Mouse (Mus musculus): ENCODE data around the gene Olfr699. TPM values are rescaled to one million over a fixed set of nuclear protein-coding genes. Genes with fewer than 3 reads are reported as not detected.
A peak's percentile ranks its signal among the peaks of the same experiment; 100 is the strongest.

Gene Olfr699
- polyA plus RNA-seq (2015; fragmentation: Nextera tagmentation; extraction: Ambion mirVana) = not detected in 2 replicates

DNA sequence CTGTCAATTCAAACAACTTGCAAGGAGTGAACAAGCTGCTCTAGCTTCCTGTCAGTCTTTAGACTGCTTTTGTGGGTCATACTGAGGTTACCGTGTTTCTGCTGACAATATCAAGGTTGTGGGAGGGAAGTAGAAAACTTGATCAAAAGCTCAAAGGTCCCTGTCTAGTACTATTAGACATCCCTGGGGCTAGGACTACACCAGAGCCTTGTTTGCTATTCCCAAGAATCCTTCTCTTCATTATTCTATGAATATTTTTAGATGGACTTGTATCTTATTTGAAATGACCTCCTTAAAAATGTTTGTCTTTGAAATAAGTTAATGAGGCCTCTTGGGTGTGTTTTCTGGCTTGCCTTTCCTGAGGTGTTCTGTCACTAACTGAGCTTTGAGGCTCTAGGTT, at the start of gene Olfr699:
Gene Olfr699 (minus strand): TSS at position 101 of the 400 bp plus-strand sequence.
- Histone ChIP-seq H3K27me3 (ENCODE audit: control insufficient read depth, insufficient read depth, low read length) (no peaks in the 10 kb centered on the region), H3K4me1 (replicated peaks; ENCODE audit: control insufficient read depth, insufficient read depth) (no peaks in the 10 kb centered on the region), H3K9me3 (ENCODE audit: control insufficient read depth, low read length) (no peaks in the 10 kb centered on the region), H3K4me3 (ENCODE audit: low read depth, low read length) (no peak within 1 kb of the TSS), H3K9ac (ENCODE audit: low read length) (no peak within 1 kb of the TSS), H3K36me3 (ENCODE audit: control insufficient read depth, insufficient read depth, low read length) (no peaks in the 10 kb centered on the region), H3K4me2 (replicated peaks; ENCODE audit: low read depth) (no peak within 1 kb of the TSS), H3K27ac (replicated peaks) (no peak within 1 kb of the TSS)
- 78% methylated on average over 1 of the region's 1 CpGs for WGBS
- TF ChIP-seq EP300 (optimal IDR thresholded peaks at IDR 0.05) (no peak), CTCF (IDR thresholded peaks at IDR 0.05; ENCODE audit: low read depth) (no peak)
- ATAC-seq (ENCODE audit: low FRiP score, low TSS enrichment) = no peak
- DNase-seq (ENCODE audit: low spot score) = no peak

DNA sequence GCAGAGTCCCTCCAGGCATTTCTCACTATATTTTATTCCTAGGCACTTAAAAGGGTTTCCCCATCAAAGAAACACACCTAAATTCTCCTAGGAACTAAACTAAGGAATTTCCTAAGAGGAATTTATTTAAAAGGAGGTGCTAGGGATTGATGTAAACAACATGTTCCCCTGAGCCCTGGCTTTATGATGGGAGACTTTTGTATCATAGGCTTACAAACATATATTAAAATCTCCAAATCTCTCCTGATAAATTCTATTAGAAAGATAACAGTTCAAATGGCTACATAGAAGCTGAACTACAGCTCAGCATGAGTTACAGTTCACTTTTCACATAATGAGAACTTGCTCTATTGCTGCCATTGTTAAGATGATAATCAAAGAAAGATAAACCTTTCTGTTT, 40.8 kb upstream of the Olfr699 start, which contains the start of gene Olfr702:
Gene Olfr702 (minus strand): TSS at position 101 of the 400 bp plus-strand sequence.
- H3K27me3 ChIP-seq (ENCODE audit: control insufficient read depth, insufficient read depth, low read length) = no peaks in the 10 kb centered on the region
- no peak for ATAC-seq (ENCODE audit: low FRiP score, low TSS enrichment)
- H3K4me3 ChIP-seq (ENCODE audit: low read depth, low read length) = no peak within 1 kb of the TSS
- DNase-seq (ENCODE audit: low spot score) = no peak
- no peaks in the 10 kb centered on the region for H3K9me3 ChIP-seq (ENCODE audit: control insufficient read depth, low read length)
- H3K36me3 ChIP-seq (ENCODE audit: control insufficient read depth, insufficient read depth, low read length) = no peaks in the 10 kb centered on the region
- no peak within 1 kb of the TSS for H3K4me2 ChIP-seq (replicated peaks; ENCODE audit: low read depth)
- TF ChIP-seq EP300 (optimal IDR thresholded peaks at IDR 0.05) (no peak), CTCF (IDR thresholded peaks at IDR 0.05; ENCODE audit: low read depth) (no peak)
- H3K9ac ChIP-seq (ENCODE audit: low read length) = no peak within 1 kb of the TSS
- no peak within 1 kb of the TSS for H3K27ac ChIP-seq (replicated peaks)
- no peaks in the 10 kb centered on the region for H3K4me1 ChIP-seq (replicated peaks; ENCODE audit: control insufficient read depth, insufficient read depth)

DNA sequence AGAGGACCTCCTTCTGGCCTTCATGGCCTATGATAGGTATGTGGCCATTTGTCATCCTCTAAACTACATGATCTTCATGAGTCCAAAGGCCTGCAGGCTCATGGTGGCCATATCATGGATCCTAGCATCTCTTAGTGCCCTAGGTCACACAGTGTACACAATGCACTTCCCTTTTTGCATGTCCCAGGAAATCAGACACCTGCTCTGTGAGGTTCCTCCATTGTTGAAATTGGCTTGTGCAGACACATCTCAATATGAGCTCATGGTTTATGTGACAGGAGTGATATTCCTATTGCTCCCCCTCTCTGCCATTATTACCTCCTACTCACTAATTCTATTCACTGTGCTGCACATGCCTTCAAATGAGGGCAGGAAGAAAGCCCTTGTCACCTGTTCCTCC, 25.4 kb upstream of the Olfr699 start:
- H3K4me2 ChIP-seq (replicated peaks; ENCODE audit: low read depth) = no peak overlapping the region
- H3K9me3 ChIP-seq (ENCODE audit: control insufficient read depth, low read length) = no peaks in the 10 kb centered on the region
- H3K4me3 ChIP-seq (ENCODE audit: low read depth, low read length) = no peak overlapping the region
- no peaks in the 10 kb centered on the region for H3K36me3 ChIP-seq (ENCODE audit: control insufficient read depth, insufficient read depth, low read length)
- TF ChIP-seq CTCF (IDR thresholded peaks at IDR 0.05; ENCODE audit: low read depth) (no peak), EP300 (optimal IDR thresholded peaks at IDR 0.05) (no peak)
- no peak overlapping the region for H3K27ac ChIP-seq (replicated peaks)
- H3K27me3 ChIP-seq (ENCODE audit: control insufficient read depth, insufficient read depth, low read length) = no peaks in the 10 kb centered on the region
- ATAC-seq (ENCODE audit: low FRiP score, low TSS enrichment) = no peak
- no peaks in the 10 kb centered on the region for H3K4me1 ChIP-seq (replicated peaks; ENCODE audit: control insufficient read depth, insufficient read depth)
- DNase-seq (ENCODE audit: low spot score) = no peak
- H3K9ac ChIP-seq (ENCODE audit: low read length) = no peak overlapping the region

DNA sequence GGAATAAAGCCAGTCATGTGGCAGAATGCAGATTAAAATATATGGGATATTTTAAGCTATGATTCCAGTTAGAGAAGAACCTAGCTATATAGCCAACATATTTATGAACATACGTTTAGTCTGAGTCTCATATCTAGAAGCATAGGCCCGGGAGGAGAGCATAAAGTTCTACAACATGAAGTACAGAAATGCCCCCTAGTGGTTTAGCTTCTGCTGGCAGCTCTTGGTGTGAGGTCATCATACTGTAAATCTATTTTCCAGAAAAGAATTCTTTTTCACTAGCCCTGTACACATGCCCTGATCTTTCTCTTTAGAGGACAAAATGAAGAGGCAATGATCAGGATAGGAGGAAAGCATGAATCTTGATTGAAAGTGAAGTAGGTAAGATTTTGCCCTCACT, 22.8 kb upstream of the Olfr699 start:
- no peak overlapping the region for H3K27ac ChIP-seq (replicated peaks)
- H3K4me2 ChIP-seq (replicated peaks; ENCODE audit: low read depth) = no peak overlapping the region
- no peak overlapping the region for H3K4me3 ChIP-seq (ENCODE audit: low read depth, low read length)
- no peaks in the 10 kb centered on the region for H3K27me3 ChIP-seq (ENCODE audit: control insufficient read depth, insufficient read depth, low read length)
- 42% methylated on average over 2 of the region's 2 CpGs for WGBS
- no peak for DNase-seq (ENCODE audit: low spot score)
- H3K9me3 ChIP-seq (ENCODE audit: control insufficient read depth, low read length) = no peaks in the 10 kb centered on the region
- no peak overlapping the region for H3K9ac ChIP-seq (ENCODE audit: low read length)
- H3K4me1 ChIP-seq (replicated peaks; ENCODE audit: control insufficient read depth, insufficient read depth) = no peaks in the 10 kb centered on the region
- no peak for ATAC-seq (ENCODE audit: low FRiP score, low TSS enrichment)
- TF ChIP-seq CTCF (IDR thresholded peaks at IDR 0.05; ENCODE audit: low read depth) (peak; percentile 49), EP300 (optimal IDR thresholded peaks at IDR 0.05) (no peak)
- no peaks in the 10 kb centered on the region for H3K36me3 ChIP-seq (ENCODE audit: control insufficient read depth, insufficient read depth, low read length)

DNA sequence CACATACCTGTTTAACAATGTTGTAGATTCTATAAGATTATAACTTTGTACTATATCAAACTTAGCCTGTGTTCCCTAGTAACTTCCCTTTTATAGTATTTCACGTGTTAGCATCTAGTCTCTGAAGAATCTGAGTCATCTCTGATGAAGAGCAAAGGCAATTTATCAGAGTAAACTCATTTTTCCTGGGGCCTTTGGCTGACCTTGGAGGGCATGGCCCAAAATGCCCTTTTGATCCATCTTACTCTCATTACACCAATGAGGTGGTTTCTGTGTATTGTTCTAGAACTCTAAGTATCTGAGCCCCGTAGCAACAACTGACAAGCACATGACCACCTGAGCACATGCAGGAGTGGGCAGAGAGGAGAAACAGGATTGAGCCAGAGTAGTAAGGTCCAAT, 20.8 kb upstream of the Olfr699 start, which contains the start of gene Olfr701:
Gene Olfr701 (plus strand): TSS at position 301 of the 400 bp plus-strand sequence.
- H3K9ac ChIP-seq (ENCODE audit: low read length) = no peak within 1 kb of the TSS
- TF ChIP-seq EP300 (optimal IDR thresholded peaks at IDR 0.05) (no peak), CTCF (IDR thresholded peaks at IDR 0.05; ENCODE audit: low read depth) (no peak)
- no peaks in the 10 kb centered on the region for H3K36me3 ChIP-seq (ENCODE audit: control insufficient read depth, insufficient read depth, low read length)
- H3K27ac ChIP-seq (replicated peaks) = no peak within 1 kb of the TSS
- ATAC-seq (ENCODE audit: low FRiP score, low TSS enrichment) (no peak), DNase-seq (ENCODE audit: low spot score) (no peak)
- H3K4me2 ChIP-seq (replicated peaks; ENCODE audit: low read depth) = no peak within 1 kb of the TSS
- H3K27me3 ChIP-seq (ENCODE audit: control insufficient read depth, insufficient read depth, low read length) = no peaks in the 10 kb centered on the region
- no peak within 1 kb of the TSS for H3K4me3 ChIP-seq (ENCODE audit: low read depth, low read length)
- no peaks in the 10 kb centered on the region for H3K4me1 ChIP-seq (replicated peaks; ENCODE audit: control insufficient read depth, insufficient read depth)
- no peaks in the 10 kb centered on the region for H3K9me3 ChIP-seq (ENCODE audit: control insufficient read depth, low read length)
- WGBS = 52% methylated on average over 2 of the region's 2 CpGs

DNA sequence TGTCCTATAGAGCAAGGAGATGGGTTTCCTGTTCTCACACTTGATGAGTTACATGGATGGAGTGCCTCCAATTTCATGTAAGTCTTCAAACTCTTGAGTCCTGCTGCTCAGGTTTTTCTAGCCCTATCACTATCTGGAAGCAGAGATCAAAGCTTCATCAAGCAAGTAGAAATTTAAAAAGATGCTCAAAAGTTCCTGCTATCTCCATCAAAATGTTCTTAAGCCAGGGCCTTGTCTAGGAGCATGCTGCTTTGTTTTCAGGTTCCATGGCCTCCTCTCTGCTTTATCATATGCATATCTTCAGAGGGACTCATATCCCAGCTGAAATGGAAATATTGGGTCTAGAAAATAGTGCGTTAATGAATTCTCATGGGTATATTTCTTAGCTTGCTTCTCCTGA, 15.7 kb upstream of the Olfr699 start, which contains the start of gene Olfr700:
Gene Olfr700 (minus strand): TSS at position 101 of the 400 bp plus-strand sequence.
- Histone ChIP-seq H3K36me3 (ENCODE audit: control insufficient read depth, insufficient read depth, low read length) (no peaks in the 10 kb centered on the region), H3K9me3 (ENCODE audit: control insufficient read depth, low read length) (no peaks in the 10 kb centered on the region), H3K27me3 (ENCODE audit: control insufficient read depth, insufficient read depth, low read length) (no peaks in the 10 kb centered on the region), H3K27ac (replicated peaks) (no peak within 1 kb of the TSS), H3K4me3 (ENCODE audit: low read depth, low read length) (no peak within 1 kb of the TSS), H3K4me2 (replicated peaks; ENCODE audit: low read depth) (no peak within 1 kb of the TSS), H3K9ac (ENCODE audit: low read length) (no peak within 1 kb of the TSS), H3K4me1 (replicated peaks; ENCODE audit: control insufficient read depth, insufficient read depth) (no peaks in the 10 kb centered on the region)
- TF ChIP-seq EP300 (optimal IDR thresholded peaks at IDR 0.05) (no peak), CTCF (IDR thresholded peaks at IDR 0.05; ENCODE audit: low read depth) (no peak)
- WGBS = 78% methylated on average over 1 of the region's 1 CpGs
- DNase-seq (ENCODE audit: low spot score) = no peak
- no peak for ATAC-seq (ENCODE audit: low FRiP score, low TSS enrichment)
